Mouse (Mus musculus) hematopoietic multipotent progenitor cell, adult 10-12 weeks (in vitro differentiated cells): ENCODE results near the gene Wdfy3. TPM values are rescaled to one million over a fixed set of nuclear protein-coding genes. Genes with fewer than 3 reads are reported as not detected.

Experiments used
- polyA plus RNA-seq: library from polyadenylated mRNA; stranded (reverse); fragments of >175 nt; gene quantifications from 2 replicates; pipeline ENCODE4 v1.2.3, GENCODE M21; 2012; ENCODE audit warnings: low replicate concordance

The Wdfy3 gene
- 6.5 and 8.5 TPM in 2 replicates for polyA plus RNA-seq

GRCm38 (mm10) chr5:102069767-102070413, at the start of gene Wdfy3:
Gene Wdfy3 (minus strand): TSS chr5:102069921.

